Mouse (Mus musculus): ENCODE data around the gene Tbce. TPM values are rescaled to one million over a fixed set of nuclear protein-coding genes. Genes with fewer than 3 reads are reported as not detected.
A peak's percentile ranks its signal among the peaks of the same experiment; 100 is the strongest.

The Tbce gene
- polyA plus RNA-seq, 1 experiment from 2014 or later, result 52.2 TPM

- Histone ChIP-seq H3K27me3 (replicated peaks) (no peaks in the 10 kb centered on the region), H3K27ac (no peak overlapping the region), H3K36me3 (0 out of 2 replicates have a peak, but pooled peaks cover 3% of the 10 kb centered on the region), H3K4me3 (replicated peaks) (no peak overlapping the region), H3K4me2 (no peak overlapping the region), H3K9me3 (no peaks in the 10 kb centered on the region), H3K4me1 (peaks cover 4% of the 10 kb centered on the region; the same call in 1 of the 2 replicates), H3K9ac (no peak overlapping the region)
- ATAC-seq (ENCODE audit: insufficient read depth, low FRiP score, low read depth), result no peak
- WGBS, result 68% methylated on average over 19 of the region's 19 CpGs
Measured at GRCm38 (mm10) chr13:13965388-13965964, 74.0 kb downstream of the Tbce start.

- peaks cover 4% of the 10 kb centered on the region; the same call in 1 of the 2 replicates for H3K4me1 ChIP-seq
- no peaks in the 10 kb centered on the region for H3K27me3 ChIP-seq (replicated peaks)
- H3K9ac ChIP-seq, result no peak overlapping the region
- H3K36me3 ChIP-seq, result no peaks in the 10 kb centered on the region
- no peaks in the 10 kb centered on the region for H3K9me3 ChIP-seq
- 79% methylated on average over 4 of the region's 4 CpGs for WGBS
- ATAC-seq (ENCODE audit: insufficient read depth, low FRiP score, low read depth), result no peak
- no peak overlapping the region for H3K4me3 ChIP-seq (replicated peaks)
- H3K27ac ChIP-seq, result no peak overlapping the region
- no peak overlapping the region for H3K4me2 ChIP-seq
Measured at GRCm38 (mm10) chr13:13961046-13961445, 78.4 kb downstream of the Tbce start.

GRCm38 (mm10) chr13:13960211-13960610, 79.2 kb downstream of the Tbce start:
- WGBS, result 93% methylated on average over 4 of the region's 4 CpGs
- H3K4me1 ChIP-seq, result no peaks in the 10 kb centered on the region
- no peak for ATAC-seq (ENCODE audit: insufficient read depth, low FRiP score, low read depth)
- no peak overlapping the region for H3K27ac ChIP-seq
- H3K9me3 ChIP-seq, result no peaks in the 10 kb centered on the region
- H3K4me3 ChIP-seq (replicated peaks), result no peak overlapping the region
- H3K4me2 ChIP-seq, result no peak overlapping the region
- no peak overlapping the region for H3K9ac ChIP-seq
- no peaks in the 10 kb centered on the region for H3K27me3 ChIP-seq (replicated peaks)
- H3K36me3 ChIP-seq, result no peaks in the 10 kb centered on the region

GRCm38 (mm10) chr13:13956686-13957085, 82.8 kb downstream of the Tbce start:
- no peak overlapping the region for H3K27ac ChIP-seq
- no peak overlapping the region for H3K4me2 ChIP-seq
- H3K36me3 ChIP-seq, result no peaks in the 10 kb centered on the region
- no peaks in the 10 kb centered on the region for H3K9me3 ChIP-seq
- H3K4me1 ChIP-seq, result no peaks in the 10 kb centered on the region
- no peak overlapping the region for H3K4me3 ChIP-seq (replicated peaks)
- no peak overlapping the region for H3K9ac ChIP-seq
- H3K27me3 ChIP-seq (replicated peaks), result no peaks in the 10 kb centered on the region
- ATAC-seq (ENCODE audit: insufficient read depth, low FRiP score, low read depth), result no peak
- WGBS, result 69% methylated on average over 4 of the region's 4 CpGs

- peak; percentile 17 for ATAC-seq (ENCODE audit: insufficient read depth, low FRiP score, low read depth)
- peak overlapping the region; percentile 69 for H3K4me2 ChIP-seq
- peak overlapping the region; percentile 83 for H3K4me3 ChIP-seq (replicated peaks)
- WGBS, result under 1% methylated on average over 29 of the region's 29 CpGs
- H3K9ac ChIP-seq, result peak overlapping the region; percentile 51
- H3K27me3 ChIP-seq (replicated peaks), result no peaks in the 10 kb centered on the region
- no peaks in the 10 kb centered on the region for H3K9me3 ChIP-seq
- H3K36me3 ChIP-seq, result no peaks in the 10 kb centered on the region
- no peaks in the 10 kb centered on the region for H3K4me1 ChIP-seq
- H3K27ac ChIP-seq, result peak overlapping the region; percentile 82
Measured at GRCm38 (mm10) chr13:13954931-13955330, 84.5 kb downstream of the Tbce start.

- under 1% methylated on average over 77 of the region's 78 CpGs for WGBS
- H3K4me3 ChIP-seq (replicated peaks), result peak within 1 kb of the TSS; percentile 83
- H3K9me3 ChIP-seq, result no peaks in the 10 kb centered on the region
- peak within 1 kb of the TSS; percentile 54 for H3K9ac ChIP-seq
- no peaks in the 10 kb centered on the region for H3K4me1 ChIP-seq
- H3K36me3 ChIP-seq, result no peaks in the 10 kb centered on the region
- peak within 1 kb of the TSS; percentile 83 for H3K4me2 ChIP-seq
- no peaks in the 10 kb centered on the region for H3K27me3 ChIP-seq (replicated peaks)
- peak within 1 kb of the TSS; percentile 92 for H3K27ac ChIP-seq
- peak; percentile 99 for ATAC-seq (ENCODE audit: insufficient read depth, low FRiP score, low read depth)
Measured at GRCm38 (mm10) chr13:13953874-13954832, 85.3 kb downstream of the Tbce start, which contains the start of gene B3galnt2. Gene B3galnt2, plus strand, starts transcription at chr13:13954469.

Other genes with a start within 250 kb of the Tbce start
- gene B3galnt2, start 85.2 kb downstream of the Tbce start, polyA plus RNA-seq (2015; fragmentation: Nextera tagmentation; extraction: Ambion mirVana), result 42.0 and 42.9 TPM in 2 replicates
- gene Arid4b, start 23.6 kb upstream of the Tbce start, polyA plus RNA-seq (2015; fragmentation: Nextera tagmentation; extraction: Ambion mirVana), result 61.6 and 63.3 TPM in 2 replicates
- 44.1 and 46.1 TPM in 2 replicates for gene Ggps1, start 23.9 kb upstream of the Tbce start, polyA plus RNA-seq (2015; fragmentation: Nextera tagmentation; extraction: Ambion mirVana)

All from stomach, embryonic 15.5 days (tissue).